Mouse (Mus musculus): Measurements from ENCODE around the gene Cradd.

Gene Cradd

GRCm38 (mm10) chr10:95302211-95303163, 21.4 kb downstream of the Cradd start:
- no peak for DNase-seq

GRCm38 (mm10) chr10:95300178-95300793, 23.6 kb downstream of the Cradd start:
- no peak for DNase-seq

- no peak for DNase-seq
Observed at GRCm38 (mm10) chr10:95299808-95300133, 24.2 kb downstream of the Cradd start.

GRCm38 (mm10) chr10:95299010-95299807, 24.7 kb downstream of the Cradd start:
- no peak for DNase-seq

GRCm38 (mm10) chr10:95298504-95298903, 25.4 kb downstream of the Cradd start:
- no peak for DNase-seq

- peak; percentile 29 to 47 for DNase-seq
Observed at GRCm38 (mm10) chr10:95297690-95298104, 26.2 kb downstream of the Cradd start.

- no peak for DNase-seq
Observed at GRCm38 (mm10) chr10:95297024-95297423, 26.9 kb downstream of the Cradd start.

- no peak for DNase-seq
Observed at GRCm38 (mm10) chr10:95293261-95293660, 30.7 kb downstream of the Cradd start.

GRCm38 (mm10) chr10:95292269-95292668, 31.7 kb downstream of the Cradd start:
- no peak for DNase-seq

GRCm38 (mm10) chr10:95291133-95291876, 32.6 kb downstream of the Cradd start:
- no peak for DNase-seq

GRCm38 (mm10) chr10:95289819-95290218, 34.1 kb downstream of the Cradd start:
- DNase-seq, result no peak

- DNase-seq, result no peak
Observed at GRCm38 (mm10) chr10:95288206-95288605, 35.7 kb downstream of the Cradd start.

GRCm38 (mm10) chr10:95287351-95287750, 36.6 kb downstream of the Cradd start:
- DNase-seq, result no peak

GRCm38 (mm10) chr10:95283434-95283833, 40.5 kb downstream of the Cradd start:
- DNase-seq, result no peak

GRCm38 (mm10) chr10:95281996-95282395, 41.9 kb downstream of the Cradd start:
- no peak for DNase-seq

GRCm38 (mm10) chr10:95281466-95281990, 42.4 kb downstream of the Cradd start:
- DNase-seq, result no peak

GRCm38 (mm10) chr10:95280327-95280726, 43.6 kb downstream of the Cradd start:
- peak; percentile 83 to 93 for DNase-seq

GRCm38 (mm10) chr10:95279459-95279858, 44.5 kb downstream of the Cradd start:
- DNase-seq, result no peak

- peak in 1 of 2 experiments; percentile 44 for DNase-seq
Observed at GRCm38 (mm10) chr10:95278085-95278484, 45.8 kb downstream of the Cradd start.

GRCm38 (mm10) chr10:95275488-95275887, 48.4 kb downstream of the Cradd start:
- DNase-seq, result no peak

GRCm38 (mm10) chr10:95273226-95273625, 50.7 kb downstream of the Cradd start:
- DNase-seq, result no peak

GRCm38 (mm10) chr10:95269151-95269550, 54.8 kb downstream of the Cradd start:
- no peak for DNase-seq

Data from cerebellum, postnatal 25 days (tissue).